Mouse (Mus musculus) neural tube, embryonic 15.5 days (tissue): ENCODE results near the gene Camta1. TPM values are rescaled to one million over a fixed set of nuclear protein-coding genes. Genes with fewer than 3 reads are reported as not detected.

ENCODE experiments used
- ATAC-seq: fragments of 200-750 bp; cut with Nextera tagmentation; 2 replicates; pipeline ENCODE4 v1.8.0; 2017; ENCODE audit warnings: mild to moderate bottlenecking, moderate TSS enrichment, moderate library complexity; ENCODE audit not compliant: low FRiP score
- H3K27ac ChIP-seq: fragments of 300-500 bp; sonication (generic); replicated peaks from 2 replicates; pipeline ENCODE4 v1.5.1; 2015; ENCODE audit warnings: mild to moderate bottlenecking, inconsistent platforms
- H3K27me3 ChIP-seq: fragments of 300-500 bp; sonication (generic); replicated peaks from 2 replicates; pipeline ENCODE4 v1.6.1; 2015; ENCODE audit warnings: inconsistent platforms
- H3K36me3 ChIP-seq: fragments of 300-500 bp; sonication (generic); 2 replicates; pipeline ENCODE4 v1.6.1; 2015; ENCODE audit warnings: inconsistent platforms
- H3K4me1 ChIP-seq: fragments of 300-500 bp; sonication (generic); 2 replicates; pipeline ENCODE4 v1.6.1; 2015; ENCODE audit warnings: inconsistent platforms
- H3K4me2 ChIP-seq: fragments of 300-500 bp; sonication (generic); 2 replicates; pipeline ENCODE4 v1.6.1; 2015; ENCODE audit warnings: inconsistent platforms, mild to moderate bottlenecking, moderate library complexity
- H3K4me3 ChIP-seq: fragments of 300-500 bp; sonication (generic); replicated peaks from 2 replicates; pipeline ENCODE4 v1.5.1; 2015; ENCODE audit warnings: mild to moderate bottlenecking, inconsistent platforms
- H3K9ac ChIP-seq: fragments of 300-500 bp; sonication (generic); replicated peaks from 2 replicates; pipeline ENCODE4 v1.6.1; 2015; ENCODE audit warnings: mild to moderate bottlenecking, inconsistent platforms
- H3K9me3 ChIP-seq: fragments of 300-500 bp; sonication (generic); replicated peaks from 2 replicates; pipeline ENCODE4 v1.6.1; 2016; ENCODE audit warnings: inconsistent platforms
- WGBS: fragments of 180-500 bp; shearing (Covaris S2); methylation state at CpG from one replicate; pipeline ENCODE4 v1.1.7; 2015; ENCODE audit warnings: mixed read lengths; 5-methylcytosine and 5-hydroxymethylcytosine counted together
- polyA plus RNA-seq: library from polyadenylated mRNA; unstranded; fragments of >200 nt; fragmentation: Nextera tagmentation; extraction: Ambion mirVana; gene quantifications from 2 replicates; pipeline ENCODE4 v1.2.1, GENCODE M21; 2015

Camta1 gene
- polyA plus RNA-seq, 1 experiment from 2014 or later = 161 TPM

- 78% methylated on average over 3 of the region's 3 CpGs for WGBS
- H3K27me3 ChIP-seq = no peaks in the 10 kb centered on the region
- no peak overlapping the region for H3K4me2 ChIP-seq
- H3K9me3 ChIP-seq = no peaks in the 10 kb centered on the region
- ATAC-seq = no peak
- H3K36me3 ChIP-seq = no peaks in the 10 kb centered on the region
- no peak overlapping the region for H3K9ac ChIP-seq
- no peak overlapping the region for H3K4me3 ChIP-seq
- peak overlapping the region; percentile 70; the same call in 1 of the 2 replicates for H3K27ac ChIP-seq
- H3K4me1 ChIP-seq = peaks cover 49% of the 10 kb centered on the region
Observed at GRCm38 (mm10) chr4:151303931-151304330, 557.7 kb downstream of the Camta1 start.

GRCm38 (mm10) chr4:151303436-151303835 is 558.2 kb downstream of the Camta1 start:
- WGBS = 91% methylated on average over 5 of the region's 5 CpGs
- H3K4me3 ChIP-seq = no peak overlapping the region
- H3K4me2 ChIP-seq = no peak overlapping the region
- peak overlapping the region; percentile 70 for H3K27ac ChIP-seq
- peaks cover 49% of the 10 kb centered on the region for H3K4me1 ChIP-seq
- no peaks in the 10 kb centered on the region for H3K27me3 ChIP-seq
- no peaks in the 10 kb centered on the region for H3K36me3 ChIP-seq
- no peaks in the 10 kb centered on the region for H3K9me3 ChIP-seq
- no peak overlapping the region for H3K9ac ChIP-seq
- no peak for ATAC-seq

DNA sequence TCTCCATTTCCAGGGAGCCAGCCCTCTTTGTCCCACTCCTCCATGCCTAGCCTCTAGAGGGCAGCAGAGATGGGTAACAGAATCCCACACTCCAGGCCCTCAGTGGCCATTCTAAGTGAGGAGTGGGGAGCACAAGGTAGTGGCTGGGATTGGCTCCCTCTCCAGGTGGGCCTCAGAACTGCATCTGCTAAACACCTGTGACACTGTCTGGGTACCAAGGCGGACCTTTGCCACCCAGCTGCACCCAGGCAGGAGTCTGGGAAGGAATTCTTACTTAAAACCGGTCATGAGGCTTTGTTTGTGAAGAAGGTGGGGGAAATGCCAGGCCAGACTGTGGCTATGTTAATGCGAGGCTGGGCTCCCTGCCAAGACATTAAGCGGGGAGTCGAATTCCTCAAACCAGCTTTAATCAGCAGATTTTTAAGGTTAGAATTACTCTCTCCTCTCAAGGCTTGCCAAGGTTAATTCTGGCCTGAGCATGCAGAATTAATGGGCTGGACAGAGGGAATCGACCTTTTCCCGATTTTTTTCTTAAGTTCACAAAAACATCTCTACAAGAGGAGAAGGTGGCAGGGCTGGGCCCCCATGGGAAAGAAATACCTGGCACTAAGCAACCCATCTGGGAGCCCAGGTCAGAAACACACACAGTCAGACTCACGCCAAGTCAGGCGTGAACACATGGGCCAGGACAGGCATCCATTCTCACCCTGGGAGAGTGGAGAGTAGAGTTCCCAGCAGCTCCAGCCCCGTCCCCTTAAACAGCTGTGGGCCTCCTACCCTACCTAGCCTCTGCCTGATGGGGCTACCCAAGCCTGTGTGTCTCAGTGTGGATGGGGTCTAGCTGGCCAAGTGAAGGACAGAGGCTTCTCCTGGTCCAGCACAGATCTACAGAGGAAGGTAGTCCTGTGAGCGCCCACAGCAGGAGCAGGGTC is 559.2 kb downstream of the Camta1 start:
- WGBS = 36% methylated on average over 11 of the region's 11 CpGs
- Histone ChIP-seq H3K9me3 (no peaks in the 10 kb centered on the region), H3K27ac (peak overlapping the region; percentile 70), H3K4me1 (peaks cover 49% of the 10 kb centered on the region), H3K36me3 (no peaks in the 10 kb centered on the region), H3K4me2 (no peak overlapping the region), H3K9ac (no peak overlapping the region), H3K4me3 (no peak overlapping the region), H3K27me3 (no peaks in the 10 kb centered on the region)
- ATAC-seq = peak; percentile 25; the same call in 1 of the 2 replicates

GRCm38 (mm10) chr4:151301337-151301736 is 560.3 kb downstream of the Camta1 start:
- no peak overlapping the region for H3K9ac ChIP-seq
- H3K9me3 ChIP-seq = no peaks in the 10 kb centered on the region
- ATAC-seq = no peak
- no peaks in the 10 kb centered on the region for H3K36me3 ChIP-seq
- peaks cover 40% of the 10 kb centered on the region for H3K4me1 ChIP-seq
- no peak overlapping the region for H3K4me3 ChIP-seq
- no peaks in the 10 kb centered on the region for H3K27me3 ChIP-seq
- H3K27ac ChIP-seq = no peak overlapping the region; the same call in 1 of the 2 replicates
- WGBS = 62% methylated on average over 9 of the region's 9 CpGs
- H3K4me2 ChIP-seq = no peak overlapping the region

DNA sequence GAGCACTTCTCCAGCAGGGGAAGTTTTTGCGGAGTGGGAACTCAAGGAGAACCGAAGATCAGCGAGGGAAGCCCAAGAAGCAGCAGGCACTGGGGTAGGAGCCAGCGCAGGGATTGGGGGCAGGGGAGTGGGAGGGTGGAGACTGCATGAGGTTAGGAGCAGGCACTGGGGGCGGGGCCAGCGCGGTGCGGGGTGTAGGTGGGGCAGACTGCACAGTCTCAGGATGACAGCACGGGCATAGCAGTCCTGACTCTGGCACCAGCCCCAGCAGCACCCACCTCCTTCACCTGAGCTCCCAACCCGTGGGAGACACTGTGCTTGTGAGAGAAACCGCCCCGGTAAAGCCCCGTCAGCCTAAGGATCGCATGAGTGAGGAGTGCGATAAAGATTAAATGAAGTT is 561.0 kb downstream of the Camta1 start:
- Histone ChIP-seq H3K4me2 (no peak overlapping the region), H3K36me3 (no peaks in the 10 kb centered on the region), H3K27ac (no peak overlapping the region; the same call in 1 of the 2 replicates), H3K9ac (no peak overlapping the region), H3K27me3 (no peaks in the 10 kb centered on the region), H3K9me3 (no peaks in the 10 kb centered on the region), H3K4me1 (peaks cover 34% of the 10 kb centered on the region), H3K4me3 (no peak overlapping the region)
- peak; percentile 42; the same call in 1 of the 2 replicates for ATAC-seq
- WGBS = 13% methylated on average over 15 of the region's 15 CpGs

GRCm38 (mm10) chr4:151295515-151296203 is 566.0 kb downstream of the Camta1 start:
- H3K27me3 ChIP-seq = no peaks in the 10 kb centered on the region
- ATAC-seq = no peak
- no peak overlapping the region for H3K27ac ChIP-seq
- no peak overlapping the region for H3K9ac ChIP-seq
- no peak overlapping the region for H3K4me3 ChIP-seq
- H3K4me2 ChIP-seq = no peak overlapping the region
- peaks cover 8% of the 10 kb centered on the region for H3K4me1 ChIP-seq
- no peaks in the 10 kb centered on the region for H3K36me3 ChIP-seq
- WGBS = 87% methylated on average over 13 of the region's 13 CpGs
- H3K9me3 ChIP-seq = no peaks in the 10 kb centered on the region

DNA sequence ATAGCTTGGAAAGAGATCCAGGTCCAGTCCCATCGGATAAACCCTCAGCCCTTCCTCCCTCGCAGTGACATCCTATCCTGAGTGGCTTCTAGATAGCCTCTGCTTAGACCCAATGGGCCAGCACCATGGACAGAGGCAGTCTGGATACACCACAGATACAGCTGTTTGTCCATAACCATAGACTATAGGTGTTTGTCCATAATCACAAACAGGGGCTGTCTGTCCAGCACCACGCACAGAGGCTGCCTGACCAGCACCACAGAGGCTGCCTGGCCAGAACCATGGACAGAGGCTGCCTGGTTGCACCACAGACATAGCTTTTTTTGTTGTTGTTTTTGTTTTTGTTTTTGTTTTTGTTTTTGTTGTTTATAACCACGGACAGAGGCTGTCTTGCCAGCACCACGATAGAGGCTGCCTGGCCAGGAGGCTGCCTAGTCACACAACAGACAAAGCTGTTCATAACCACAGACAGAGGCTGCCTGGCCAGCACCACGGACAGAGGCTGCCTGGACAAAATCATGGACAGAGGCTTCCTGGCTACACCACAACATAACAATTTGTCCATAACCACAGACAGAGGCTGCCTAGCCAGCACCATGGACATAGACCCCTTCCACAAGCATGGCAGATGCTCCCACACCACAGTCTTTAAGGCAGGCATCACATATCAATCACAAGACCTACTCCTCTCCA is 572.6 kb downstream of the Camta1 start:
- 64% methylated on average over 6 of the region's 6 CpGs for WGBS

GRCm38 (mm10) chr4:151285905-151286445 is 575.7 kb downstream of the Camta1 start:
- Histone ChIP-seq H3K36me3 (no peaks in the 10 kb centered on the region), H3K4me3 (no peak overlapping the region), H3K4me2 (no peak overlapping the region), H3K9ac (no peak overlapping the region), H3K9me3 (no peaks in the 10 kb centered on the region), H3K27me3 (no peaks in the 10 kb centered on the region), H3K4me1 (peaks cover 28% of the 10 kb centered on the region; the same call in 1 of the 2 replicates), H3K27ac (peak overlapping the region; percentile 67)
- WGBS = 39% methylated on average over 12 of the region's 12 CpGs
- ATAC-seq = peak; percentile 17; the same call in 1 of the 2 replicates

More for the DNA sequence above, 572.6 kb downstream of the Camta1 start:
- ATAC-seq = no peak
- H3K4me2 ChIP-seq = no peak overlapping the region
- H3K9me3 ChIP-seq = no peaks in the 10 kb centered on the region
- H3K9ac ChIP-seq = no peak overlapping the region
- no peak overlapping the region for H3K4me3 ChIP-seq
- no peaks in the 10 kb centered on the region for H3K27me3 ChIP-seq
- H3K27ac ChIP-seq = no peak overlapping the region
- H3K36me3 ChIP-seq = no peaks in the 10 kb centered on the region
- peaks cover 12% of the 10 kb centered on the region; the same call in 1 of the 2 replicates for H3K4me1 ChIP-seq

DNA sequence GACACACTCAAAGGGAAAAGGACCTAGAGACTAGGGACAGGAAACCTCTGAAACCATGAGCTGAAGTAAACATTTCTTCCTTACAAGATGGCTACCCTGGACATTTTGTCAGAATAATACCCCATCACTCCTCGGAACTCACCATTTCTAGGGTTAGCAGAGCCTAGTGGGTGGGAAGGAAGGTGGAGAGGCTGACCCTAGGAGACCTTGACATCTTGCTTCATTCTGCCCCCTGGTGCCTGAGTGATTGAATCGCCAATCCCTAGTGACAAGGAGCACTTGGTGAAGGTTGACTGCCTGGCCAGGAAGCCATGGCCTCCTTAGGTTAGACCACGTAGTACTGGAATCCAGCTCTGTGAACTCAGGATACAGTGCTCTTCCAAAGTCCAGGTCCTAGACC is 576.2 kb downstream of the Camta1 start:
- 79% methylated on average over 3 of the region's 3 CpGs for WGBS
- no peak for ATAC-seq
- Histone ChIP-seq H3K9me3 (no peaks in the 10 kb centered on the region), H3K4me3 (no peak overlapping the region), H3K4me1 (peaks cover 28% of the 10 kb centered on the region; the same call in 1 of the 2 replicates), H3K27me3 (no peaks in the 10 kb centered on the region), H3K36me3 (no peaks in the 10 kb centered on the region), H3K27ac (peak overlapping the region; percentile 67; the same call in 1 of the 2 replicates), H3K9ac (no peak overlapping the region), H3K4me2 (no peak overlapping the region)

- H3K9me3 ChIP-seq = no peaks in the 10 kb centered on the region
- peaks cover 30% of the 10 kb centered on the region; the same call in 1 of the 2 replicates for H3K4me1 ChIP-seq
- no peaks in the 10 kb centered on the region for H3K27me3 ChIP-seq
- peak; percentile 60; the same call in 1 of the 2 replicates for ATAC-seq
- no peak overlapping the region for H3K9ac ChIP-seq
- H3K4me2 ChIP-seq = no peak overlapping the region
- no peak overlapping the region for H3K4me3 ChIP-seq
- 0 out of 2 replicates have a peak overlapping the region, but pooled peaks have one; percentile 41 for H3K27ac ChIP-seq
- WGBS = 26% methylated on average over 16 of the region's 16 CpGs
- no peaks in the 10 kb centered on the region for H3K36me3 ChIP-seq
Observed at GRCm38 (mm10) chr4:151283092-151283741, 578.5 kb downstream of the Camta1 start.
